Mouse (Mus musculus) embryonic facial prominence, embryonic 15.5 days (tissue): Measurements from ENCODE around the gene Stk32c. TPM values are rescaled to one million over a fixed set of nuclear protein-coding genes. Genes with fewer than 3 reads are reported as not detected.

Experiments
- ATAC-seq: fragments of 200-750 bp; cut with Nextera tagmentation; 2 replicates; pipeline ENCODE4 v1.8.0; 2017; ENCODE audit warnings: low read depth, moderate TSS enrichment; ENCODE audit not compliant: insufficient number of reproducible peaks, low FRiP score, low TSS enrichment
- H3K27ac ChIP-seq: fragments of 300-500 bp; sonication (generic); replicated peaks from 2 replicates; pipeline ENCODE4 v1.5.1; 2015; ENCODE audit warnings: mild to moderate bottlenecking, inconsistent platforms
- H3K27me3 ChIP-seq: fragments of 300-500 bp; sonication (generic); 2 replicates; pipeline ENCODE4 v1.6.1; 2015; ENCODE audit warnings: inconsistent platforms
- H3K36me3 ChIP-seq: fragments of 300-500 bp; sonication (generic); 2 replicates; pipeline ENCODE4 v1.6.1; 2015; ENCODE audit warnings: mild to moderate bottlenecking, inconsistent platforms
- H3K4me1 ChIP-seq: fragments of 300-500 bp; sonication (generic); 2 replicates; pipeline ENCODE4 v1.6.1; 2015; ENCODE audit warnings: inconsistent platforms
- H3K4me2 ChIP-seq: fragments of 300-500 bp; sonication (generic); replicated peaks from 2 replicates; pipeline ENCODE4 v1.6.1; 2015; ENCODE audit warnings: mild to moderate bottlenecking, inconsistent platforms
- H3K4me3 ChIP-seq: fragments of 300-500 bp; sonication (generic); replicated peaks from 2 replicates; pipeline ENCODE4 v1.5.1; 2015; ENCODE audit warnings: mild to moderate bottlenecking, inconsistent platforms
- H3K9ac ChIP-seq: fragments of 300-500 bp; sonication (generic); 2 replicates; pipeline ENCODE4 v1.6.1; 2015; ENCODE audit warnings: inconsistent platforms
- H3K9me3 ChIP-seq: fragments of 300-500 bp; sonication (generic); replicated peaks from 2 replicates; pipeline ENCODE4 v1.6.1; 2016; ENCODE audit warnings: inconsistent platforms
- WGBS: fragments of 180-500 bp; shearing (Covaris S2); methylation state at CpG from one replicate; pipeline ENCODE4 v1.1.7; 2015; 5-methylcytosine and 5-hydroxymethylcytosine counted together
- polyA plus RNA-seq: library from polyadenylated mRNA; unstranded; fragments of >200 nt; fragmentation: Nextera tagmentation; extraction: Ambion mirVana; gene quantifications from 2 replicates; pipeline ENCODE4 v1.2.1, GENCODE M21; 2015

Stk32c gene
- polyA plus RNA-seq, 1 experiment from 2014 or later: 0.12 TPM

DNA sequence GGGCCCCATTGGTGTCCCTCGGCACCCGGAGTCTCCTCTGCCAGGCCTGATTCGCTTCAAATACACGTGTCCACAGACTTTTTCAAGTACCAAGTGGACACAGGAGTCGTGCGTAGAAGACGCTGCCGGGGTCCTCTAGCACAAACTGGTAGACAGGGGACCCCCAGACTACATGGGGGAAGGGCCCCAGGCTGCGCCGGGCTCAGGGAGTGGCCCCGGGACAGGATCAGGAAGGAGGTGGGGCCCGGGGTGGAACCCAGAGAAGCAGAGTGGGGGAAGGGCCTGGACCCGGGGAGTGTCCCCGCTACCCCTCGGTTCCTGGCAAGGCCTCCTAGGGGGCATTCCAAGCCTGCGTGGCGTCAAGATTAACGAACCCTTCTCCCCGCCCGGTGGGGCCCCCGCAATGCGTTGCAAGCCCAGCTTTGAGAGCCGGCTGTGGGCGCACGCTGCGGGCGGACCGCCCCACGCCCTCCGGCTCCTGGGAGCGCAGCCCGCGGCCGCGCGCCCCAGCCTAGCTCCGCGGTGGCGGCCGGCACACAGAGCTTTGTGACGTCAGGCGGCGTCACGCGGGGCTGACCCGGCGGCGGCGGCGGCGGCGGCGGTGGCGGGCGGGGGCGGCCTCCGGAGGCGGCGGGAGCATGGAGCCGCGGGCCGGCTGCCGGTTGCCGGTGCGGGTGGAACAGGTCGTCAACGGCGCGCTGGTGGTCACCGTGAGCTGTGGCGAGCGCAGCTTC is 34.9 kb upstream of the Stk32c start, which contains the start of gene Pwwp2b:
TSS of gene Pwwp2b (plus strand) at position 602 of the 734 bp plus-strand sequence.
- ATAC-seq: peak; percentile 80
- Histone ChIP-seq H3K27me3 (no peaks in the 10 kb centered on the region), H3K9me3 (no peaks in the 10 kb centered on the region), H3K36me3 (no peaks in the 10 kb centered on the region), H3K4me2 (peak within 1 kb of the TSS; percentile 89), H3K4me1 (peaks cover 63% of the 10 kb centered on the region), H3K4me3 (peak within 1 kb of the TSS; percentile 68), H3K27ac (peak within 1 kb of the TSS; percentile 86), H3K9ac (peak within 1 kb of the TSS; percentile 75)
- WGBS: under 1% methylated on average over 71 of the region's 72 CpGs

DNA sequence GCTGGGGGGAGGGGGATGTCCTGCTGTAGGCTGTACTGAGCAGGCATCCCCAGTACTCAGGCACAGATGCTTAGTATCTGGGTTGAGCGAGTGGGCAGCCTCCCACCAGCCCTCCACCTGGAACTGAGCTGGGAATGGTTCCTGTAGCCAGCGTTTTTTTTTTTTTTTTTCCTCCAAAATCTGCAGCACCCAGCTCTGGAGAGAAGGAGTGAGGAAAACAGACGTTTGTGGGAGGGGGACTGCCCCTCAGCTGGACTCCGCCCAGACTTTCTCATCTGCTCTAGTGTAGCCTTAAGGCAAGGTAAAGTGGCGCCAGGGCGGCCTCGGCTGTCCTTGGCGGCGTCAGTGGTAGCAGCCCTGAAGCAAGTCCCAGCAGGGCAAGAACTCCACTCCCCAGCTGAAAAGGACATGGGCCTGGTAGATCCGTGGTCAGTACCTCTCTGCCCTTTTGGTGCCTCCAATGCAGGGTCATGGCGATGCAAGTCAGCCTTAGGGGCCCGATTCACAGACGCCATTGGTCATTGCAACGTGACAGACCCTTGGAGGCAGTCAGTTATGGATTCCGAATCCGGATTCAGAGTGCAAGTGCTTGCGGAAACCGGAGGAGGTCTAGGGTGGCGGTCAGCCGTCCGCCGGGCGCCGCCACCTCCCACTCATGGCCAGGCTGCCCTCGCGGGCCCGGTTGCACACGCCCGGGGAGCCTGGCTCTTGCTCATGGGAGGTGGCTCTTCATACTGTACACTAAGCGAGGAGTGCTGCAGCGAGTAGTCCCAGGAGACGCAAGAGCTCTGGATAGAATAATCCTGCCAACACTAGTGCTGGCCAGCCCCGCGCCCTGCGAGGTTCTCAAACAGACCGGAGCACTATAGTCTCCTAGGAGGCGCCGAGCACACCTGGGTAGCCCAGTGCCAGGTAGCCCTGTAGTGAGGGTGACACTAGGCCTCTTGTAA is 34.1 kb upstream of the Stk32c start:
- H3K27me3 ChIP-seq: no peaks in the 10 kb centered on the region
- peak overlapping the region; percentile 86 for H3K27ac ChIP-seq
- peaks cover 59% of the 10 kb centered on the region for H3K4me1 ChIP-seq
- H3K4me2 ChIP-seq: peak overlapping the region; percentile 89
- peak overlapping the region; percentile 75; the same call in 1 of the 2 replicates for H3K9ac ChIP-seq
- WGBS: 6% methylated on average over 38 of the region's 38 CpGs
- no peaks in the 10 kb centered on the region for H3K9me3 ChIP-seq
- H3K36me3 ChIP-seq: no peaks in the 10 kb centered on the region
- peak overlapping the region; percentile 68 for H3K4me3 ChIP-seq
- peak; percentile 35; the same call in 1 of the 2 replicates for ATAC-seq

DNA sequence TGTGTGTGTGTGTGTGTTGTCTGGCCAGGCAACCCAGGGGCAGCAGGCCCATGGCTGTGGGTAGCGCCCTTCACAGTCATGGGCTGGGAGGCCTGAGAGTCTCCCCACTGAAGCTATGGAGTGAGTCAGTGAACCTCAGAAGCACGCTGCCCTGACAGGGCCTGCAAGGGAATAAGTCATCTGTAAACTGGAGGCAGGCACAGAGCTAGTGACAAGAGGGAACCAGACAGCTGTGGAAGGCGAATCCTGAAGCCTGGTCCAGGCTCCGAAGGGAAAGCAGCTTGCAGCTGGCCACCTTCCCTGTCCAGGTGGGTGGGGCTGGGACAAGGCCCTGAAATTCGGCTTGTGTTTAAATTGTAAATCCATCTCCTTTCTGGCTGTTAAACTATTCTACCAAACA is 33.0 kb upstream of the Stk32c start:
- 58% methylated on average over 5 of the region's 5 CpGs for WGBS
- no peak for ATAC-seq
- Histone ChIP-seq H3K36me3 (no peaks in the 10 kb centered on the region), H3K9ac (no peak overlapping the region), H3K4me1 (peaks cover 48% of the 10 kb centered on the region), H3K9me3 (no peaks in the 10 kb centered on the region), H3K4me3 (no peak overlapping the region), H3K4me2 (no peak overlapping the region), H3K27me3 (no peaks in the 10 kb centered on the region), H3K27ac (0 out of 2 replicates have a peak overlapping the region, but pooled peaks have one; percentile 34)

GRCm38 (mm10) chr7:139239432-139239831 is 26.3 kb upstream of the Stk32c start:
- Histone ChIP-seq H3K9me3 (no peaks in the 10 kb centered on the region), H3K27me3 (no peaks in the 10 kb centered on the region), H3K9ac (no peak overlapping the region), H3K4me1 (peaks cover 11% of the 10 kb centered on the region), H3K4me2 (no peak overlapping the region), H3K36me3 (no peaks in the 10 kb centered on the region), H3K27ac (no peak overlapping the region), H3K4me3 (no peak overlapping the region)
- ATAC-seq: no peak
- WGBS: 83% methylated on average over 3 of the region's 3 CpGs

DNA sequence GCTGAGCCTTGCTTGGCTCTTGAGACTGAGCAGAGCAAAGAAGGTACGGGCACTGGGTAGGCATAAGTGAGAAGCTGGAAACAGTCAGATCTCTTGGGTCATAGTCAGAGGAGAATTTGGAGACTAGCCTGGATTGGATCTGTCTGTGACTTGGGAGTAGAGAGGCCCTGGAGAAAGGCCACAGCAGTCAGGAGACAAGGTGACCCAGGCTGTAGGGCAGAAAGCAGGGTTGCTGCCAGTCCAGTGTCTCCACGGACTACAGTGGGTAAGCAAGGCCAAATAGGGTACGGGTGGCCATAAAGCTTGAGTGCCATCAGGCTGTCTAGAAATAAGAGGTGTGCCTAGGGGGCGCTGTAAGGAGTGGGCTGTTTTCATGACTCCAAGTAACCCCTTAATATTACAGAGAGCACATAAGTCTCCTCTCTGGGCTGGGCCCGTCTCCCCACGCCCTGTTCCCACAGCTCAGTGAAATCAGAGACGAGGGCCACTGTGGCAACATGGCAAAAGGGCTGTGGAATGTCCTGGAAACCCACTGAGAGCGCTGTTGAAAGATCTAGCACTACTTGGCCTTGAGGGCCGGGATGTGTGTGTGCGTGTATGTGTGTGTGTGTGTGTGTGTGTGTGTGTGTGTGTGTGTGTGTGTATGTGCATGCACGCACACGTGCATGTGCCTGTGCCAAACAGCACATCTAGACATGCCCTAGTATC is 22.7 kb upstream of the Stk32c start:
- Histone ChIP-seq H3K36me3 (no peaks in the 10 kb centered on the region), H3K27ac (no peak overlapping the region), H3K4me1 (peaks cover 16% of the 10 kb centered on the region), H3K4me3 (no peak overlapping the region), H3K9ac (no peak overlapping the region), H3K9me3 (no peaks in the 10 kb centered on the region), H3K4me2 (no peak overlapping the region), H3K27me3 (no peaks in the 10 kb centered on the region)
- no peak for ATAC-seq
- 73% methylated on average over 10 of the region's 12 CpGs for WGBS

- Histone ChIP-seq H3K36me3 (no peaks in the 10 kb centered on the region), H3K27ac (no peak overlapping the region; the same call in 1 of the 2 replicates), H3K9me3 (no peaks in the 10 kb centered on the region), H3K27me3 (no peaks in the 10 kb centered on the region), H3K4me1 (peaks cover 16% of the 10 kb centered on the region), H3K4me2 (0 out of 2 replicates have a peak overlapping the region, but pooled peaks have one; percentile 2), H3K9ac (no peak overlapping the region), H3K4me3 (no peak overlapping the region)
- 13% methylated on average over 18 of the region's 18 CpGs for whole genome bisulfite sequencing
- 0 out of 2 replicates have a peak, but pooled peaks have one; percentile 26 for ATAC-seq
Measured at GRCm38 (mm10) chr7:139234426-139235188, 21.5 kb upstream of the Stk32c start.

DNA sequence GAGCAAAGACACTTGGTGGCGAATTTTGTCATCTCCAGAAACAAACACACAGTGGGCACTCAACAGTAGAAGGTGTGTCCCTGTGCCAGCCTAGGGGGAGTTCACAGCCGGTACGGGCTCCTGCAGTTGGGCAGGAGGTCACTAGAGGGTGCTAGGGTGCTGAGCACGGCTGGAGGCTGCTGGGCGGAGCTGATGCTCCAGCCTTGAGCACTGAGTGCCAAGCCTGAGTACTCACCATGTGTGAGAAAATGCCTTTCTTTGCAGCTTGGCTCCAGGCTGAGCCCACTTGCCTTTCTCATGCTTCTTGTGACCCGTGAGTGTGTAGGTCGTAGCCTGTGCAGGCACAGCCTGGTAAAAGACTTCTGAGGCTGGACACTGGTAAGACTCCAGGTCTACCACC is 20.6 kb upstream of the Stk32c start:
- ATAC-seq: peak; percentile 80
- H3K4me2 ChIP-seq: no peak overlapping the region
- H3K27me3 ChIP-seq: no peaks in the 10 kb centered on the region
- H3K9me3 ChIP-seq: no peaks in the 10 kb centered on the region
- no peaks in the 10 kb centered on the region for H3K36me3 ChIP-seq
- H3K9ac ChIP-seq: no peak overlapping the region
- 0 out of 2 replicates have a peak overlapping the region, but pooled peaks have one; percentile 44 for H3K27ac ChIP-seq
- H3K4me3 ChIP-seq: no peak overlapping the region
- H3K4me1 ChIP-seq: peaks cover 16% of the 10 kb centered on the region
- under 1% methylated on average over 7 of the region's 7 CpGs for WGBS

DNA sequence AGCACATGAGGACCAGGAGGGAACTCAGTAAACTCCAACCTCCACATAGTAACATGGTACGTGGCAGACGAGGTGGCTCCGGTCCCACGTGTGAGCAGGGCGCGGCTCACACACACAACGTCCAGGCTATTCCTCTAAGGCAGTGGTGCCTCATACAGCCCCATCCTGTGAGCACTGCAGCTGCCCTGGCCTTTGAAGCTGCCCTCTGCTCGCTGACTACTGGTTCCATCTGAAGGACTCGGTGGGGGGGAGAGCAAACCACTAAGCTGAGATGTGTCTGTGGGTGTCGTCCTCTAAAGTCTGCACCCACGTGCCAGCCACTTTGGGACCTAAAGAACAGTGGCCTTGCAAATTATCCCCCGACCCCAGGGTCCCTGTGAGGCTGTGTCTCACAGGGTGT is 17.1 kb upstream of the Stk32c start:
- no peaks in the 10 kb centered on the region for H3K9me3 ChIP-seq
- no peaks in the 10 kb centered on the region for H3K36me3 ChIP-seq
- no peak overlapping the region for H3K4me2 ChIP-seq
- H3K4me3 ChIP-seq: no peak overlapping the region
- ATAC-seq: no peak
- no peaks in the 10 kb centered on the region for H3K27me3 ChIP-seq
- no peak overlapping the region for H3K27ac ChIP-seq
- 72% methylated on average over 12 of the region's 12 CpGs for WGBS
- H3K4me1 ChIP-seq: peaks cover 20% of the 10 kb centered on the region
- H3K9ac ChIP-seq: no peak overlapping the region

- peaks cover 18% of the 10 kb centered on the region for H3K4me1 ChIP-seq
- no peak overlapping the region for H3K4me3 ChIP-seq
- ATAC-seq: no peak
- H3K27ac ChIP-seq: no peak overlapping the region
- H3K27me3 ChIP-seq: no peaks in the 10 kb centered on the region
- WGBS: 71% methylated on average over 5 of the region's 5 CpGs
- H3K9me3 ChIP-seq: no peaks in the 10 kb centered on the region
- H3K4me2 ChIP-seq: no peak overlapping the region
- no peaks in the 10 kb centered on the region for H3K36me3 ChIP-seq
- no peak overlapping the region for H3K9ac ChIP-seq
Measured at GRCm38 (mm10) chr7:139229837-139230236, 16.7 kb upstream of the Stk32c start.

- Histone ChIP-seq H3K4me2 (no peak overlapping the region), H3K9ac (no peak overlapping the region), H3K9me3 (no peaks in the 10 kb centered on the region), H3K4me1 (peaks cover 6% of the 10 kb centered on the region), H3K36me3 (no peaks in the 10 kb centered on the region), H3K27me3 (no peaks in the 10 kb centered on the region), H3K4me3 (no peak overlapping the region), H3K27ac (no peak overlapping the region)
- 62% methylated on average over 6 of the region's 6 CpGs for WGBS
- no peak for ATAC-seq
Measured at GRCm38 (mm10) chr7:139228447-139229171, 15.5 kb upstream of the Stk32c start.
